Mouse (Mus musculus): ENCODE measurements around the gene Olfr657.

Olfr657 gene

DNA sequence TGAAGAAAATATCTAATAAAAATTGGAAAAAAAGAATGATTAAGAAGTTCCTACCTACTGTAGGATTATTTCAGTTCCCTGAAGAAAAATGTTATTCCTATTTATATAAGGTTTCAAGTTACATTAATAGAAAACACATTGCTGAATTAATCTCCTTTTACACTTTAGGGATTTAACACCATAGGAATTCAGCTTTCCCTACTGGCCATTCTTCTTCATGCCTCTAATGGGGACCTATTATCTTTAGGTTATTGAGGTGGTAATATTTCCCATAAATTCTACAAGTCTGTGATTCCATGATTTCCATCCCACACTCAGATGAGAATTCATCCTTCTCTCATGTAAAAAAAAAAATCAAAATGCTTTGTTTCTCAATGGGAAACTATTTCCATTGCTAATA, at the start of gene Olfr657:
Gene Olfr657, plus strand, starts transcription at position 301 of the 400 bp plus-strand sequence.
- no peak for DNase-seq (ENCODE audit: low read depth, low spot score)

DNA sequence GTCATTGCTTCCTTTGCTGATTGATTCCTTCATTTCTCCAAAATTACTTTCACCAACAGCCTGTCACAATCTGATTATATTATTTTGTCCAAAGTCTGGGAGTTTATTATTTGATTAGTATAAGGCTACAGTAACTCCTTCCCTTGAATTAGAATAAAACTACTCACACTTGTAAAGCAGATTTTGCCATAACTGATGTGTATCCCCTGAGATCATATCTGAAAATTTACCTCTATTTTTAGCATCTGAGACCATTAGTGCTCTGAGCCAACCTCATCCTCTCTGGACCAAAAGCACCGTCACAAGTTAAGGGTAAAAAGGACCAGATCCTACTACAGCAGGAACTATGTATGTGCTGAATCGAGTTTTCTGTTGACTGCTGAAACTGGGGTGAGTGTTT, 47.6 kb upstream of the Olfr657 start, which contains the start of gene Olfr653:
Gene Olfr653, plus strand, starts transcription at position 301 of the 400 bp plus-strand sequence.
- no peak for DNase-seq (ENCODE audit: low read depth, low spot score)

DNA sequence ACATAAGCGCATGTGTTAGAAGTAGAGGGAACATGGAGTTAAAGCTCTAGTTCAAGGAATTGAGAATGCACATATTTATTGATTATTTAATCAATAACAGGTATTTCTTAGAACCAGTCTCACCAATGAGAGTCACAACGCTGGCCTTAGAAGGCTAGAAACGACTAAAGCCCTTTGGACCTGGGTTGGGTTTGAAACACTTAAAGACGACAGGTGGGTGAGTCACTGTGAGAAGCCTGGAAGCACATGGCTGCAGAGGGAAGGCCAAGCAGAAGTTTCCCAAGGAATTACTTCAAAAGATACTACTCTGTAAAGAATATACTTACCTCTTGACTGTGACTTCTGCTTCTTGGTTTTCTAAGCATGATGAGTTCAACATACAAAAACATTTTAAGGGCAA, 43.7 kb upstream of the Olfr657 start:
- no peak for DNase-seq (ENCODE audit: low read depth, low spot score)

- DNase-seq (ENCODE audit: low read depth, low spot score): no peak
Observed at GRCm38 (mm10) chr7:104581429-104581828, 43.2 kb upstream of the Olfr657 start.

DNA sequence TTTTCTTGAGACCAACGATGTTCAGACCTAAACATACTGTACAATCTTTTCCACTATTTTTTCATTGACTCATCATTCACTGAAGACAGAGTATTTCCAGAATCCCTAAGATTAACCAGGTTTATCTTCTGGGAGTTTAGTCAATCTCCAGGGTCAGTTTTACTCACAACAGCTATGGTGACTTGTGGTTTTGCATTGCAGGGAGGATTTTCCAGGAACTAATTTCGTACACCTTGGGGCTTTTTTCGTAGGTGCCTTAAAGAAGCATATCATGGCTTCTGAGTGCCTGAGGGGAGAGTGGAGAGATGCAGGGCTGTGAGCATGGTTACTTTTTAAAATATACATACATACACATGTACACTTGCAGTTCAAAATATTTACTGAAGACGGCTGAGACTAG, 37.9 kb upstream of the Olfr657 start, which contains the start of gene Olfr654:
Gene Olfr654, plus strand, starts transcription at position 301 of the 400 bp plus-strand sequence.
- no peak for DNase-seq (ENCODE audit: low read depth, low spot score)

DNA sequence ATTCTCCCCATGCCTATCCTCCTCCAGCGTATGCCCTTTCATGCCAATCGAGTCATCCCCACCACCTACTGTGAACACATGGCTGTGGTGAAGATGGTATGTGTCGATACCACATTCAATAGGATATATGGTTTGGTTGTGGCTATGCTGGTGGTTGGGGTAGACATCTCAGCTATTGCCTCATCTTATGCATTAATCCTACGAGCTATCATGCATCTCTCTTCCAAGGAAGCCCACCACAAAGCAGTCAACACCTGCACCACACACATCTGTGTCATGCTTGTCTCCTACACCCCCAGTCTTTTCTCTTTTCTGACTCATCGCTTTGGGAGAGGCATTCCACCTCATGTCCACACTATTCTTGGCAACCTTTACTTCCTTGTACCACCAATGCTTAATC, 36.3 kb upstream of the Olfr657 start:
- no peak for DNase-seq (ENCODE audit: low read depth, low spot score)

GRCm38 (mm10) chr7:104601679-104602078, 22.9 kb upstream of the Olfr657 start, which contains the start of gene Olfr655:
Olfr655 (minus strand) TSS chr7:104601779.
- no peak for DNase-seq (ENCODE audit: low read depth, low spot score)

- DNase-seq (ENCODE audit: low read depth, low spot score): peak; percentile 19
Observed at GRCm38 (mm10) chr7:104603173-104603572, 21.4 kb upstream of the Olfr657 start.

- no peak for DNase-seq (ENCODE audit: low read depth, low spot score)
Observed at GRCm38 (mm10) chr7:104604727-104605126, 19.9 kb upstream of the Olfr657 start.

DNA sequence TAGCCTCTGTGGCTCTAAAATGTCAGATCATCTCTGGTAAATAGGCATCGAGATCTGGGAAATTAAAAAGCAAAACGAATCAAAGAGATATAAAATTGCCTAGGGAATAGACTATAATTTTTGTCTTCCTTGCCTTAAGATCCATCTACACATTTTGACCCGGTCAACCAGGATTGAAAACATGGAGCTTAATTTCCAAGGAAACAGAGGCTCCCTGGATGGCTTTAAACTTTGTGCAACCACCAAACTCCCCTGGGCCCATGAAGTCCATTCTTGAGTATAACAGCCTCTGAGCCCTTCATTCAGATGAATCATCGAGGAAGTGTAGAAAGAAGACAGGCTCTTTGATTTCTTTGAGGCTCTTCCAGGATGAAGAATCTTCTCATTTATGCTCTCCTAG, 10.9 kb upstream of the Olfr657 start, which contains the start of gene Olfr656:
Gene Olfr656, plus strand, starts transcription at position 301 of the 400 bp plus-strand sequence.
- DNase-seq (ENCODE audit: low read depth, low spot score): no peak

- DNase-seq (ENCODE audit: low read depth, low spot score): peak; percentile 38
Observed at GRCm38 (mm10) chr7:104646841-104647482, 22.4 kb downstream of the Olfr657 start, which contains the start of gene Olfr658. Olfr658 (minus strand) TSS chr7:104647305.

DNA sequence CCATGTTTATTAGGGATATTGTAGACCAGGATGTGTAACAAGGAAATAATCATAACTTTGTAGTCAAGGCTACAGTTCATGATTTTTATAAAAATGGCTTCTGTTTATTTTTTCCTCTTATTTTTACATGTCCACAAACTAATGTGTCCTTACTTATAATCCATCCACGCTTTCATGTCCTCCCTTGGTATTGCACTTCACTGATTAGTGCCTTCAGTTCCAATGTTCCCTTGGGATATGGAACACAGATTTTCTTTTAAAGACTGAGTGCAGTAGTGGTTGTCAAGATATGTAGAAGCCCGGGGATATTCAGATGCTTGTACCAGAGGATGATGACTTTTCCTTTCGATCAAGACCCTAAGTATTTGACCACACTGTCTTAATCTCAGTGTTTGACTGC, 41.9 kb downstream of the Olfr657 start, which contains the start of gene Olfr659:
Gene Olfr659, plus strand, starts transcription at position 301 of the 400 bp plus-strand sequence.
- DNase-seq (ENCODE audit: low read depth, low spot score): no peak

- DNase-seq (ENCODE audit: low read depth, low spot score): no peak
Observed at GRCm38 (mm10) chr7:104686201-104686600, 61.6 kb downstream of the Olfr657 start, which contains the start of gene Olfr661. Olfr661 (plus strand) TSS chr7:104686501.

All from forelimb bud, embryonic 11.5 days (tissue).